Mouse (Mus musculus) testis, adult 2 months (tissue): ENCODE results near the gene Mmp9.

Source experiments
- CTCF ChIP-seq: fragments of 200-500 bp; IDR thresholded peaks from 2 replicates; pipeline ENCODE4 v1.5.1; 2012; ENCODE audit warnings: low read depth, mild to moderate bottlenecking, inconsistent platforms, low read length, moderate library complexity; ENCODE audit not compliant: control insufficient read depth, insufficient read depth, insufficient replicate concordance
- POLR2A ChIP-seq: fragments of 200-500 bp; IDR thresholded peaks from 2 replicates; pipeline ENCODE4 v1.6.1; 2012; ENCODE audit warnings: low read depth, mild to moderate bottlenecking, inconsistent platforms, low read length, moderate library complexity; ENCODE audit not compliant: control insufficient read depth

DNA sequence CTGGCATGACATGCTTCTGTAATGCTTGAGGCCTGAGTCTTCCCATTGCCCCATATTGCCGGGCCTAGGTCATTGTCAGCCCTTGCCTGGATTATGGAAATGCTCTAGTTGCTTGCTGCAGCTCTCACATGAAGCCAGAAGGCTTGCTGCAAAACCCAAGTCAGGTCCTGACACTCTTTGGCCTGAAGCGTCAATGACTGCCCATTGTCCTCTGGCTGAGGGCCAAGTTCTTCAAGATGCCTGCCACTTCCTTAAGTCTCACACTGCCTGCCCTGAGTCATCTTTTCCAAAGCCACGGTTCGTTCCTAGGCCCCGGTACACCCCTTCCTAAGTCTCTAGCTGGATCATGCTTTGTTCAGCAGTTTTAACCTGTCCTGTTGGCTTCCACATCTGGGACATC lies 32.1 kb downstream of the Mmp9 start:
- TF ChIP-seq CTCF: no peak
- TF ChIP-seq POLR2A: no peak
